Mouse (Mus musculus): ENCODE data around the gene Cltb. TPM values are rescaled to one million over a fixed set of nuclear protein-coding genes. Genes with fewer than 3 reads are reported as not detected.

Gene Cltb
- polyA plus RNA-seq, 1 experiment from 2014 or later, result 54.8 TPM

GRCm38 (mm10) chr13:54560608-54561007 is 50.5 kb downstream of the Cltb start:
- no peaks in the 10 kb centered on the region for H3K27me3 ChIP-seq (ENCODE audit: control insufficient read depth, insufficient read depth, low read length)
- no peak overlapping the region for H3K4me3 ChIP-seq (ENCODE audit: low read length)
- H3K27ac ChIP-seq (ENCODE audit: low read length), result no peak overlapping the region
- no peak for ATAC-seq (replicated peaks; ENCODE audit: extremely low read depth, insufficient read depth, low FRiP score)
- no peaks in the 10 kb centered on the region for H3K9me3 ChIP-seq (replicated peaks; ENCODE audit: control insufficient read depth, low read length)
- peaks cover 7% of the 10 kb centered on the region for H3K4me1 ChIP-seq (ENCODE audit: control insufficient read depth, insufficient read depth, low read length)
- WGBS, result 89% methylated on average over 7 of the region's 7 CpGs
- peaks cover 51% of the 10 kb centered on the region for H3K36me3 ChIP-seq (ENCODE audit: control insufficient read depth, insufficient read depth)
- no peak overlapping the region for H3K9ac ChIP-seq (ENCODE audit: low read length)
- no peak overlapping the region for H3K4me2 ChIP-seq (ENCODE audit: low read depth, low read length)

GRCm38 (mm10) chr13:54559656-54560055 is 51.5 kb downstream of the Cltb start:
- Histone ChIP-seq H3K9ac (ENCODE audit: low read length) (no peak overlapping the region), H3K4me2 (ENCODE audit: low read depth, low read length) (no peak overlapping the region), H3K27me3 (ENCODE audit: control insufficient read depth, insufficient read depth, low read length) (no peaks in the 10 kb centered on the region), H3K27ac (ENCODE audit: low read length) (no peak overlapping the region), H3K4me3 (ENCODE audit: low read length) (no peak overlapping the region), H3K4me1 (ENCODE audit: control insufficient read depth, insufficient read depth, low read length) (peaks cover 7% of the 10 kb centered on the region), H3K9me3 (replicated peaks; ENCODE audit: control insufficient read depth, low read length) (no peaks in the 10 kb centered on the region), H3K36me3 (ENCODE audit: control insufficient read depth, insufficient read depth) (peaks cover 55% of the 10 kb centered on the region)
- ATAC-seq (replicated peaks; ENCODE audit: extremely low read depth, insufficient read depth, low FRiP score), result no peak
- WGBS, result 92% methylated on average over 2 of the region's 2 CpGs

GRCm38 (mm10) chr13:54557652-54558051 is 53.5 kb downstream of the Cltb start:
- Histone ChIP-seq H3K4me1 (ENCODE audit: control insufficient read depth, insufficient read depth, low read length) (no peaks in the 10 kb centered on the region), H3K27me3 (ENCODE audit: control insufficient read depth, insufficient read depth, low read length) (no peaks in the 10 kb centered on the region), H3K4me3 (ENCODE audit: low read length) (no peak overlapping the region), H3K9ac (ENCODE audit: low read length) (no peak overlapping the region), H3K4me2 (ENCODE audit: low read depth, low read length) (no peak overlapping the region), H3K36me3 (ENCODE audit: control insufficient read depth, insufficient read depth) (peaks cover 65% of the 10 kb centered on the region), H3K27ac (ENCODE audit: low read length) (no peak overlapping the region), H3K9me3 (replicated peaks; ENCODE audit: control insufficient read depth, low read length) (no peaks in the 10 kb centered on the region)
- 90% methylated on average over 1 of the region's 1 CpGs for WGBS
- no peak for ATAC-seq (replicated peaks; ENCODE audit: extremely low read depth, insufficient read depth, low FRiP score)

- no peaks in the 10 kb centered on the region for H3K27me3 ChIP-seq (ENCODE audit: control insufficient read depth, insufficient read depth, low read length)
- ATAC-seq (replicated peaks; ENCODE audit: extremely low read depth, insufficient read depth, low FRiP score), result no peak
- H3K27ac ChIP-seq (ENCODE audit: low read length), result no peak overlapping the region
- no peak overlapping the region for H3K4me3 ChIP-seq (ENCODE audit: low read length)
- no peak overlapping the region for H3K4me2 ChIP-seq (ENCODE audit: low read depth, low read length)
- no peak overlapping the region for H3K9ac ChIP-seq (ENCODE audit: low read length)
- peaks cover 66% of the 10 kb centered on the region for H3K36me3 ChIP-seq (ENCODE audit: control insufficient read depth, insufficient read depth)
- H3K4me1 ChIP-seq (ENCODE audit: control insufficient read depth, insufficient read depth, low read length), result no peaks in the 10 kb centered on the region
- 85% methylated on average over 3 of the region's 3 CpGs for WGBS
- no peaks in the 10 kb centered on the region for H3K9me3 ChIP-seq (replicated peaks; ENCODE audit: control insufficient read depth, low read length)
Measured at GRCm38 (mm10) chr13:54556796-54557195, 54.3 kb downstream of the Cltb start.

- Histone ChIP-seq H3K4me1 (ENCODE audit: control insufficient read depth, insufficient read depth, low read length) (no peaks in the 10 kb centered on the region), H3K4me2 (ENCODE audit: low read depth, low read length) (no peak overlapping the region), H3K27ac (ENCODE audit: low read length) (no peak overlapping the region), H3K9me3 (replicated peaks; ENCODE audit: control insufficient read depth, low read length) (no peaks in the 10 kb centered on the region), H3K27me3 (ENCODE audit: control insufficient read depth, insufficient read depth, low read length) (no peaks in the 10 kb centered on the region), H3K36me3 (ENCODE audit: control insufficient read depth, insufficient read depth) (peaks cover 69% of the 10 kb centered on the region), H3K9ac (ENCODE audit: low read length) (no peak overlapping the region), H3K4me3 (ENCODE audit: low read length) (no peak overlapping the region)
- ATAC-seq (replicated peaks; ENCODE audit: extremely low read depth, insufficient read depth, low FRiP score), result no peak
- WGBS, result 93% methylated on average over 9 of the region's 9 CpGs
Measured at GRCm38 (mm10) chr13:54556176-54556575, 55.0 kb downstream of the Cltb start.

GRCm38 (mm10) chr13:54548036-54548435 is 63.1 kb downstream of the Cltb start:
- Histone ChIP-seq H3K27me3 (ENCODE audit: control insufficient read depth, insufficient read depth, low read length) (no peaks in the 10 kb centered on the region), H3K9me3 (replicated peaks; ENCODE audit: control insufficient read depth, low read length) (no peaks in the 10 kb centered on the region; the same call in 1 of the 2 replicates), H3K27ac (ENCODE audit: low read length) (no peak overlapping the region), H3K4me3 (ENCODE audit: low read length) (no peak overlapping the region), H3K4me1 (ENCODE audit: control insufficient read depth, insufficient read depth, low read length) (no peaks in the 10 kb centered on the region), H3K4me2 (ENCODE audit: low read depth, low read length) (no peak overlapping the region), H3K9ac (ENCODE audit: low read length) (no peak overlapping the region), H3K36me3 (ENCODE audit: control insufficient read depth, insufficient read depth) (peaks cover 34% of the 10 kb centered on the region)
- no peak for ATAC-seq (replicated peaks; ENCODE audit: extremely low read depth, insufficient read depth, low FRiP score)
- WGBS, result 79% methylated on average over 7 of the region's 7 CpGs

Small RNA genes within 50 kb of the gene (microRNA-seq; reads per million reads assigned to microRNA genes)
- gene Gm24195, result not detected

Other genes starting within 250 kb of the Cltb start
- 2.8 TPM in 2 replicates for gene Cplx2, start 240.0 kb downstream of the Cltb start, polyA plus RNA-seq (2015; fragmentation: Nextera tagmentation; extraction: Ambion mirVana)
- gene Thoc3, start 142.5 kb downstream of the Cltb start, polyA plus RNA-seq (2015; fragmentation: Nextera tagmentation; extraction: Ambion mirVana), result 71.0 and 85.4 TPM in 2 replicates
- 4.4 and 5.1 TPM in 2 replicates for gene Simc1, start 107.6 kb downstream of the Cltb start, polyA plus RNA-seq (2015; fragmentation: Nextera tagmentation; extraction: Ambion mirVana)
- 136 and 137 TPM in 2 replicates for gene 4833439L19Rik, start 45.9 kb downstream of the Cltb start, polyA plus RNA-seq (2015; fragmentation: Nextera tagmentation; extraction: Ambion mirVana)
- gene Arl10, start 36.3 kb downstream of the Cltb start, polyA plus RNA-seq (2015; fragmentation: Nextera tagmentation; extraction: Ambion mirVana), result 15.9 and 19.4 TPM in 2 replicates
- 55.0 and 56.7 TPM in 2 replicates for gene Nop16, start 21.3 kb downstream of the Cltb start, polyA plus RNA-seq (2015; fragmentation: Nextera tagmentation; extraction: Ambion mirVana)
- gene Higd2a, start 21.1 kb downstream of the Cltb start, polyA plus RNA-seq (2015; fragmentation: Nextera tagmentation; extraction: Ambion mirVana), result 272 and 295 TPM in 2 replicates
- 39.8 and 42.7 TPM in 2 replicates for gene Faf2, start 10.4 kb upstream of the Cltb start, polyA plus RNA-seq (2015; fragmentation: Nextera tagmentation; extraction: Ambion mirVana)
- 42.7 and 46.5 TPM in 2 replicates for gene Rnf44, start 82.6 kb upstream of the Cltb start, polyA plus RNA-seq (2015; fragmentation: Nextera tagmentation; extraction: Ambion mirVana)
- gene Cdhr2, start 90.1 kb upstream of the Cltb start, polyA plus RNA-seq (2015; fragmentation: Nextera tagmentation; extraction: Ambion mirVana), result 0.04 and 0.89 TPM in 2 replicates
- gene Gprin1, start 138.5 kb upstream of the Cltb start, polyA plus RNA-seq (2015; fragmentation: Nextera tagmentation; extraction: Ambion mirVana), result 0.04 TPM in 1 of 2 replicates, not detected in the other
- not detected in 2 replicates for gene Sncb, start 155.3 kb upstream of the Cltb start, polyA plus RNA-seq (2015; fragmentation: Nextera tagmentation; extraction: Ambion mirVana)
- not detected in 2 replicates for gene Eif4e1b, start 172.7 kb upstream of the Cltb start, polyA plus RNA-seq (2015; fragmentation: Nextera tagmentation; extraction: Ambion mirVana)
- 5.2 and 5.7 TPM in 2 replicates for gene Tspan17, start 178.0 kb upstream of the Cltb start, polyA plus RNA-seq (2015; fragmentation: Nextera tagmentation; extraction: Ambion mirVana)